Mouse (Mus musculus) hindbrain, embryonic 11.5 days (tissue): ENCODE data around the gene Dnm1l. TPM values are rescaled to one million over a fixed set of nuclear protein-coding genes. Genes with fewer than 3 reads are reported as not detected.
A peak's percentile ranks its signal among the peaks of the same experiment; 100 is the strongest.

ENCODE experiments used
- ATAC-seq: fragments of 200-750 bp; cut with Nextera tagmentation; 2 replicates; pipeline ENCODE4 v1.8.0; 2017; ENCODE audit warnings: mild to moderate bottlenecking, moderate TSS enrichment, moderate library complexity; ENCODE audit not compliant: low FRiP score
- DNase-seq: peaks from one replicate; pipeline ENCODE4 v3.0.0-alpha.2; 2015; ENCODE audit warnings: low spot score
- H3K27ac ChIP-seq: fragments of 300-500 bp; sonication (generic); 2 replicates; pipeline ENCODE4 v1.5.1; 2014; ENCODE audit warnings: mild to moderate bottlenecking, low read depth, low read length
- H3K27me3 ChIP-seq: fragments of 300-500 bp; sonication (generic); 2 replicates; pipeline ENCODE4 v1.6.1; 2014; ENCODE audit warnings: mild to moderate bottlenecking, low read length, moderate library complexity, mixed read lengths; ENCODE audit not compliant: control insufficient read depth, insufficient read depth
- H3K36me3 ChIP-seq: fragments of 300-500 bp; sonication (generic); 2 replicates; pipeline ENCODE4 v1.6.1; 2014; ENCODE audit warnings: mild to moderate bottlenecking, low read length, moderate library complexity, mixed read lengths; ENCODE audit not compliant: control insufficient read depth, insufficient read depth
- H3K4me1 ChIP-seq: fragments of 300-500 bp; sonication (generic); replicated peaks from 2 replicates; pipeline ENCODE4 v1.6.1; 2014; ENCODE audit warnings: low read length, mixed read lengths; ENCODE audit not compliant: control insufficient read depth, insufficient read depth
- H3K4me2 ChIP-seq: fragments of 300-500 bp; sonication (generic); replicated peaks from 2 replicates; pipeline ENCODE4 v1.6.1; 2014; ENCODE audit warnings: mild to moderate bottlenecking, low read depth, low read length
- H3K4me3 ChIP-seq: fragments of 300-500 bp; sonication (generic); 2 replicates; pipeline ENCODE4 v1.5.1; 2014; ENCODE audit warnings: low read depth, low read length
- H3K9ac ChIP-seq: fragments of 300-500 bp; sonication (generic); 2 replicates; pipeline ENCODE4 v1.6.1; 2014; ENCODE audit warnings: low read depth, low read length
- H3K9me3 ChIP-seq: fragments of 300-500 bp; sonication (generic); 2 replicates; pipeline ENCODE4 v1.6.1; 2016; ENCODE audit warnings: low read length; ENCODE audit not compliant: control insufficient read depth
- WGBS: fragments of 180-500 bp; shearing (Covaris S2); extraction: QIAGEN DNeasy Blood & Tissue Kit; methylation state at CpG from one replicate; pipeline ENCODE4 v1.1.7; 2014; 5-methylcytosine and 5-hydroxymethylcytosine counted together
- polyA plus RNA-seq: library from polyadenylated mRNA; unstranded; fragments of >200 nt; fragmentation: Nextera tagmentation; extraction: Ambion mirVana; gene quantifications from 2 replicates; pipeline ENCODE4 v1.2.1, GENCODE M21; 2014

Gene Dnm1l
- polyA plus RNA-seq, 1 experiment from 2014 or later = 75.4 TPM

DNA sequence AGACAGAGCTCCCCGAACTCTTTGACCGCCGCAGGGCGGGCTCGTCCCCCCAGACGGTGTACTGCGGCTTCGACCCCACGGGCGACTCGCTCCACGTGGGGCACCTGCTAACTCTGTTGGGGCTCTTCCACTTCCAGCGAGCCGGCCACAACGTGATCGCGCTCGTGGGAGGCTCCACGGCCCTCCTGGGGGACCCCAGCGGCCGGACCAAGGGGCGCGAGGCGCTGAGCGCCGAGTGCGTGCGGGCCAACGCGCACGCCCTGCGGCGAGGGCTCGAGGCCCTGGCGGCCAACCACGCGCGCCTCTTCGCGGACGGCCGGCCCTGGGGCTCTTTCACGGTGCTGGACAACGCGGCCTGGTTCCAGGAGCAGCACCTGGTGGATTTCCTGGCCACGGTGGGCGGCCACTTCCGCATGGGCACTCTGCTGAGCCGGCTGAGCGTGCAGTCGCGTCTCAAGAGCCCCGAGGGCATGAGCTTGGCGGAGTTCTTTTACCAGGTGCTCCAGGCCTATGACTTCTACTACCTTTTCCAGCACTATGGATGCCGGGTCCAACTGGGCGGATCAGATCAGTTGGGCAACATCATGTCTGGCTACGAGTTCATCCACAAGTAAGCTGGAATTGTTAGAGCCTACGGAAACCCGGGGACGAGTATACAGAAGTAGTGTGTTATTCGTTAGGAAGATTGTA is 55.5 kb downstream of the Dnm1l start:
- under 1% methylated on average over 60 of the region's 61 CpGs for WGBS
- 0 out of 2 replicates have a peak, but pooled peaks cover 4% of the 10 kb centered on the region for H3K36me3 ChIP-seq
- H3K9ac ChIP-seq = peak overlapping the region; percentile 66
- DNase-seq (peak; percentile 65), ATAC-seq (peak; percentile 76)
- peak overlapping the region; percentile 85 for H3K27ac ChIP-seq
- 0 out of 2 replicates have a peak, but pooled peaks cover 2% of the 10 kb centered on the region for H3K4me1 ChIP-seq
- H3K4me2 ChIP-seq = peak overlapping the region; percentile 80
- no peaks in the 10 kb centered on the region for H3K9me3 ChIP-seq
- H3K27me3 ChIP-seq = no peaks in the 10 kb centered on the region
- peak overlapping the region; percentile 89 for H3K4me3 ChIP-seq

DNA sequence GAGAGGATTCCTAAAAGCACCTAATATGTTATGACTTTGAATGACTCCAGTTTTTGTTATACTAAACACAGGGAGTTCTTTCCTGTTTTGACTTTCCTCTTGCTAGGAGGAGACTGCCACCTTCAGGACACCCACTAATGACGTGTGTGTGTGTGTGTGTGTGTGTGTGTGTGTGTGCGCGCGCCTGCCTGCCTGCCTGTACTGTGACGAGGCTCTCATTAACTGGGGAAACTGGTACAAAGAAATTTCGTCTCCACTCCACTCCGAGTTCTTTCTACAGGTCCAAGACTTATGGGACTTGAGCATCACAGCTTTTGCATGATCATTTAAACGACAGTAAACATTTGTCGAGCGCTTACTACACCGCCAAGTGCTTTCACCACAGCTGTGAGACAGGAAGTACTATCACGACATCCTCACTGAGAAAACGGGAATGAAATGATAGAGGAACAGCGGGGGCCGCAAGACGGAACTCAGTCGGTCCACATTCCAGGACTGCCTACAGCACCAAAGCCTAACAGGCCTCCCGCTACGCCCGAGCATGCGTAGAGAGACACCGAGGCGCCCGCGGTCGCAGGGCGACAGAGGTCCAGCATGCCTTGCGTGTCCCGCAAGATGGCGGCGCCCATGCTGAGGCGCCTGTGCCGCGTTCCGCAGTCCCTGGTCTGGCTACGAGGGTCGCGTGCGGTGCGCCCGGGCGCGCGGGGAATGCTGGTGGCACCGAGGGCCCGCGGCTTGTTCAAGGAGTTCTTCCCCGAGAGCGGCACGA is 56.2 kb downstream of the Dnm1l start, which contains the start of gene Yars2:
TSS of gene Yars2 (plus strand) at position 597 of the 769 bp plus-strand sequence.
- peak within 1 kb of the TSS; percentile 85 for H3K27ac ChIP-seq
- peak; percentile 99 for ATAC-seq
- under 1% methylated on average over 48 of the region's 50 CpGs for WGBS
- 0 out of 2 replicates have a peak, but pooled peaks cover 2% of the 10 kb centered on the region for H3K4me1 ChIP-seq
- H3K9ac ChIP-seq = peak within 1 kb of the TSS; percentile 66
- peak within 1 kb of the TSS; percentile 80 for H3K4me2 ChIP-seq
- peak; percentile 90 for DNase-seq
- peak within 1 kb of the TSS; percentile 89 for H3K4me3 ChIP-seq
- 0 out of 2 replicates have a peak, but pooled peaks cover 4% of the 10 kb centered on the region for H3K36me3 ChIP-seq
- H3K9me3 ChIP-seq = no peaks in the 10 kb centered on the region
- no peaks in the 10 kb centered on the region for H3K27me3 ChIP-seq

DNA sequence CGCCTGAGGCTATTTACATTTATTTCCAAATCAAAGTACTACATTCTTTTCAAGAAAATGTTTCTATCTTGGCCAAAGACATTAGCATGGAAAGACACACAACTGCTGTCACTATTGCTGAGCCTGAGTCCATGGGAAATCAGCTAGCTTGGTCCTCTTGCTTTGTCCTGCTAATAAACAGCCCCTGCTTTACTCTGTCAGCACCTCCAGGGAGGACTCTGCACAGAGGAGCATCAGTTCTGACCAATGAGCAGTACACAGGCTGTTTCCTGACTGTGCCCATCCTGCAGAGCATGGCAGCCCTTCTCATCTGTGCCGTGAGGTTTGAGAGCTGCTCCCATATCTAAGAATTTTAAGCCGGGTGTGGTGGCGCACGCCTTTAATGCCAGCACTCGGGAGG is 85.0 kb downstream of the Dnm1l start:
- DNase-seq (no peak), ATAC-seq (no peak)
- Histone ChIP-seq H3K9me3 (no peaks in the 10 kb centered on the region), H3K4me2 (no peak overlapping the region), H3K27ac (no peak overlapping the region), H3K4me1 (no peaks in the 10 kb centered on the region), H3K27me3 (no peaks in the 10 kb centered on the region), H3K4me3 (no peak overlapping the region), H3K9ac (no peak overlapping the region), H3K36me3 (no peaks in the 10 kb centered on the region)
- 88% methylated on average over 6 of the region's 6 CpGs for WGBS

DNA sequence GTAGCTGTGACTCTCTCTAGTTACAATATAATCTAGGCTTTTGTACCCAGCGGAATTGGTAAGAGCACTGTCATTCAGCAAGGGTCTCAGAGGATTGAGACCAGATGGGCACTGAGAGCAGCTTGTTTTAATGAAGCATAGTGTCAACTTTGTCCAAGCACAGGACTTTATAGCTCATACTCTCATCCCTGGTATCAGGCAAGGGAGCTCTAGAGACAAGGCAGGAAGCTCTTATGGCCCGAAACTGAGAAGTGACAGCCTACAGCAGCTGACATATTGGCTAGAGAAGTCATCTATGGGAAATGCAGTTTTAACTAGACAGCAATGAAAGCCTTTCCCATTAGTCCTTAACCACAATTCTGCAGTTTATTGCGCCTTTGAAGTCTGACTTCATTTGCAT is 85.8 kb downstream of the Dnm1l start:
- ATAC-seq = no peak
- Histone ChIP-seq H3K36me3 (no peaks in the 10 kb centered on the region), H3K9ac (no peak overlapping the region), H3K4me2 (no peak overlapping the region), H3K4me3 (no peak overlapping the region), H3K4me1 (no peaks in the 10 kb centered on the region), H3K27ac (no peak overlapping the region), H3K27me3 (no peaks in the 10 kb centered on the region), H3K9me3 (no peaks in the 10 kb centered on the region)
- WGBS = 45% methylated on average over 3 of the region's 3 CpGs
- no peak for DNase-seq

DNA sequence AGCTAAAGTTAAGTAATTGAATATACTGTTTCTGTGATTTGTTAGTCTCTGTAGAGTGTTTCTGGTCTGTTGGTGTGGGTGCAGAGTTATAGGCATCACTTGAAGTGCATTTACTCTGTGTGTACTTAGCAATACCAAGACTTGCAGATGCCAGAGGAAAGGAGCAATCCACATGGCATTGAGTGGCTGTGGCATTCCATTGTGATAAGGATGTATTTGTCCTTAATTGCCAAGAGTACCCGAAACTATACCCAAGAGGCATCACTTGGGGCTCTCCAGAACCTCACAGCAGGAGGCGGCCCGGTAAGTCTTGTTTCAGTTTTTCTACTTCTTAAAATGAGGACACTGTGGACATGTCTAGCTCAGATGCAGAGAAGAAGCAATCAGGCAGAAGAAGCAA is 96.3 kb downstream of the Dnm1l start:
- Histone ChIP-seq H3K27me3 (no peaks in the 10 kb centered on the region), H3K9ac (no peak overlapping the region), H3K4me1 (no peaks in the 10 kb centered on the region), H3K36me3 (no peaks in the 10 kb centered on the region), H3K9me3 (no peaks in the 10 kb centered on the region), H3K27ac (no peak overlapping the region), H3K4me2 (no peak overlapping the region), H3K4me3 (no peak overlapping the region)
- ATAC-seq = no peak
- 88% methylated on average over 3 of the region's 3 CpGs for WGBS
- DNase-seq = no peak

Other genes starting within 250 kb of the Dnm1l start
- gene Pkp2, start 145.6 kb downstream of the Dnm1l start, polyA plus RNA-seq = 3.5 and 4.2 TPM in 2 replicates
- 38.7 and 41.7 TPM in 2 replicates for gene Yars2, start 56.0 kb downstream of the Dnm1l start, polyA plus RNA-seq
- gene Fgd4, start 241.6 kb upstream of the Dnm1l start, polyA plus RNA-seq = 22.3 and 32.9 TPM in 2 replicates